Mouse (Mus musculus) T-helper 17 cell (primary cell): ENCODE results near the gene Cdc20b.

Experiments used
- in situ Hi-C, 2 experiments: fragments of 300-600 bp; cut with MboI, MseI; formaldehyde crosslinking; loops; 1 replicate in 1 of 2; 2 replicates in 1 of 2; pipeline ENCODE4 v1.15.1; 2025; ENCODE audit warnings: high pct_unique_total_duplicates in 2 of 2

Gene Cdc20b

GRCm38 (mm10) chr13:113023274-113024143, 11.4 kb upstream of the Cdc20b start:
- in situ Hi-C loops, result no loop called here

GRCm38 (mm10) chr13:113031351-113031750, 3.6 kb upstream of the Cdc20b start:
- in situ Hi-C loops, result loop anchor here (5.0 to 10.0 kb wide), 2 partner anchors 34 to 47 kb away; partner anchors contain the start of gene Ccno (in 1 of the 2)

- in situ Hi-C loops, result loop anchor here (5.0 to 10.0 kb wide), 2 partner anchors 35 to 47 kb away; partner anchors contain the start of gene Ccno (in 1 of the 2)
These were observed 2.9 kb upstream of the Cdc20b start for GRCm38 (mm10) chr13:113031792-113032571.

GRCm38 (mm10) chr13:113032831-113033230, 2.1 kb upstream of the Cdc20b start:
- in situ Hi-C loops, result loop anchor here (5.0 to 10.0 kb wide), 2 partner anchors 36 to 48 kb away; partner anchors contain the start of gene Ccno (in 1 of the 2)

- in situ Hi-C loops, result loop anchor here (5.0 to 10.0 kb wide), 2 partner anchors 37 to 50 kb away; partner anchors contain the start of gene Ccno (in 1 of the 2)
These were observed 532 bp upstream of the Cdc20b start for GRCm38 (mm10) chr13:113034271-113034886.

- in situ Hi-C loops, result loop anchor here (5.0 to 10.0 kb wide), 4 partner anchors 51 to 354 kb away; partner anchors contain the start of genes Ccno (in 1 of the 2), Dhx29 (in 1 of the 2) and Mtrex (in 1 of the 2)
These were observed 941 bp downstream of the Cdc20b start for GRCm38 (mm10) chr13:113035852-113036251.

- in situ Hi-C loops, result loop anchor here (5.0 to 10.0 kb wide), 3 partner anchors 180 to 212 kb away; no protein-coding TSS in a partner anchor
These were observed 10.0 kb downstream of the Cdc20b start for GRCm38 (mm10) chr13:113044876-113045275.

GRCm38 (mm10) chr13:113045458-113046110, 10.7 kb downstream of the Cdc20b start:
- in situ Hi-C loops, result loop anchor here (5.0 to 10.0 kb wide), 3 partner anchors 181 to 212 kb away; no protein-coding TSS in a partner anchor

GRCm38 (mm10) chr13:113046211-113046883, 11.4 kb downstream of the Cdc20b start, which contains the start of gene Gpx8:
TSS of gene Gpx8 (minus strand) at chr13:113046410.
- in situ Hi-C loops, result loop anchor here (5.0 to 10.0 kb wide), 3 partner anchors 182 to 211 kb away; no protein-coding TSS in a partner anchor

GRCm38 (mm10) chr13:113047018-113047417, 12.1 kb downstream of the Cdc20b start:
- in situ Hi-C loops, result loop anchor here (5.0 to 10.0 kb wide), 3 partner anchors 182 to 210 kb away; no protein-coding TSS in a partner anchor

- in situ Hi-C loops, result loop anchor here (5.0 to 10.0 kb wide), 3 partner anchors 183 to 210 kb away; no protein-coding TSS in a partner anchor
These were observed 12.7 kb downstream of the Cdc20b start for GRCm38 (mm10) chr13:113047647-113048046.

GRCm38 (mm10) chr13:113054230-113054629, 19.3 kb downstream of the Cdc20b start:
- in situ Hi-C loops, result no loop called here

- in situ Hi-C loops, result no loop called here
These were observed 20.9 kb downstream of the Cdc20b start for GRCm38 (mm10) chr13:113055826-113056225.

- in situ Hi-C loops, result no loop called here
These were observed 26.8 kb downstream of the Cdc20b start for GRCm38 (mm10) chr13:113061746-113062145.

GRCm38 (mm10) chr13:113064542-113064941, 29.6 kb downstream of the Cdc20b start:
- in situ Hi-C loops, result no loop called here

GRCm38 (mm10) chr13:113079021-113079420, 44.1 kb downstream of the Cdc20b start:
- in situ Hi-C loops, result loop anchor here in 1 of 2 experiments (10.0 kb wide), 1 partner anchor 176 kb away; no protein-coding TSS in a partner anchor

GRCm38 (mm10) chr13:113082101-113082500, 47.2 kb downstream of the Cdc20b start:
- in situ Hi-C loops, result loop anchor here in 1 of 2 experiments (10.0 kb wide), 1 partner anchor 353 kb away; no protein-coding TSS in a partner anchor

GRCm38 (mm10) chr13:113084732-113085131, 49.8 kb downstream of the Cdc20b start:
- in situ Hi-C loops, result loop anchor here in 1 of 2 experiments (10.0 kb wide), 1 partner anchor 350 kb away; no protein-coding TSS in a partner anchor
